Mouse (Mus musculus): ENCODE measurements around the gene Tes3-ps. TPM values are rescaled to one million over a fixed set of nuclear protein-coding genes. Genes with fewer than 3 reads are reported as not detected.

Gene Tes3-ps
- polyA plus RNA-seq, 1 experiment from 2014 or later = 0.78 TPM

DNA sequence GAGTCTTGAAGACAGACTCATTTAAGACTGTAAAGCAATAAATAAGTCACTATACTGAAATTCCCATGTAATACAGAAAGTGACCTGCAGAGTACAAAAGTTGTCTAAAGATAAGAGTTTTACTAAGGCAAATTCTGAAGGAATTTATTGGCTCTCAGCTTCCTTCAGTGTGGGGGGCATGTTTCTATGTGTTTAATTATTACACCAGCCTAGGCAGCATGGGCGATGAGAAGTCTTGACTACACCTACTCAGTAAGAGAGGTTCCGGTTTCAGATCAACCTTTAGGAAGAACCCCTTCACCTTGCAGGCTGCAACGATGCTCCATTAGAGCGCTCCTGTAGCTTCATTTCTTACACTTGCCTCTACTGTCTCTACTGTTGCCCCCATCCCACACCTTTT, 37.5 kb downstream of the Tes3-ps start:
- Histone ChIP-seq H3K9ac (replicated peaks; ENCODE audit: low read length) (no peak overlapping the region), H3K27me3 (ENCODE audit: control insufficient read depth, insufficient read depth, low read length) (no peaks in the 10 kb centered on the region), H3K9me3 (ENCODE audit: control insufficient read depth, low read length) (no peaks in the 10 kb centered on the region), H3K36me3 (ENCODE audit: control insufficient read depth, insufficient read depth, low read length) (no peaks in the 10 kb centered on the region), H3K27ac (replicated peaks; ENCODE audit: low read depth, low read length) (no peak overlapping the region), H3K4me1 (ENCODE audit: control insufficient read depth, insufficient read depth, low read length) (no peaks in the 10 kb centered on the region), H3K4me3 (replicated peaks; ENCODE audit: low read depth, low read length) (no peak overlapping the region), H3K4me2 (ENCODE audit: low read length) (no peak overlapping the region)
- over 99% methylated on average over 4 of the region's 4 CpGs for WGBS
- no peak for ATAC-seq (ENCODE audit: low FRiP score, low TSS enrichment)
- no peak for DNase-seq

DNA sequence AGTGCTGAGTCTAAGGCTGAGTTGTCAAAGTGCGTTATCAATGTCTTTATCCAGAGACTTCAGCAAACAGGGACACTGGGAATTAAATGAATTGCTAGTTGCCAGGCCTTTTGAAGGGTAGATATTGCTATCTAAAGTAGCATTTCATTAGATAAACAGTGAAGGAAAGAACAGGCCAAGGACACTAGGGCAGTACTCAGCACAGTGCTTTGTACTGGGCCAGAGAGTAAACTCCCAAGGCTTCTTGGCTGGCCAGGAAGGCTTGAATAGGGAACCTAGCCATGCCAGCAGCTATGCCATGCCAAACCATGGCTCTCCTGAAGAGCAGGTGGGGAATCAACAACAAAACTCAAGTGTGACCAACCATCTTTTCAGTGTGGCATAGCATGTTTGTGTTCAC, 43.8 kb downstream of the Tes3-ps start:
- no peaks in the 10 kb centered on the region for H3K4me1 ChIP-seq (ENCODE audit: control insufficient read depth, insufficient read depth, low read length)
- no peak overlapping the region for H3K4me2 ChIP-seq (ENCODE audit: low read length)
- no peak overlapping the region for H3K4me3 ChIP-seq (replicated peaks; ENCODE audit: low read depth, low read length)
- 94% methylated on average over 1 of the region's 1 CpGs for WGBS
- no peak for ATAC-seq (ENCODE audit: low FRiP score, low TSS enrichment)
- no peaks in the 10 kb centered on the region for H3K27me3 ChIP-seq (ENCODE audit: control insufficient read depth, insufficient read depth, low read length)
- no peak overlapping the region for H3K27ac ChIP-seq (replicated peaks; ENCODE audit: low read depth, low read length)
- H3K36me3 ChIP-seq (ENCODE audit: control insufficient read depth, insufficient read depth, low read length) = no peaks in the 10 kb centered on the region
- H3K9ac ChIP-seq (replicated peaks; ENCODE audit: low read length) = no peak overlapping the region
- no peak for DNase-seq
- H3K9me3 ChIP-seq (ENCODE audit: control insufficient read depth, low read length) = no peaks in the 10 kb centered on the region

DNA sequence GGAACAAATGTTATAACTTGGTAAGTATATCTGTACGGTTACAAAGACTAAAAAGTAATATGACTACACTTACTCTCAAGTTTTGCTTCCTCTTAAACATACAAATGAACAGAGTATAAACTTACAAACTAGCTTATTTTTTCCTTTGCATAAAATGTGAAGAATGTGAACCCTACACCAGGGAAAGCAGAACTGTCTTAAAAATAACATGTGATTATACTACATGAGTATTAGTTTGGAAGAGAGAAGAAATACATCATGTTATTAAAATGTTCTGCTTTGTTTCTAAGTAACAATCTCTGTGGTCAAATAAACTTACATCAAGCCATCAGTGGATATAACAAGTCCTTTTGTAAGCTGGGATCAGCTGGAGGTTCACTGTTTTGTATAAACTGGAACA, 45.6 kb downstream of the Tes3-ps start:
- Histone ChIP-seq H3K27ac (replicated peaks; ENCODE audit: low read depth, low read length) (no peak overlapping the region), H3K4me2 (ENCODE audit: low read length) (no peak overlapping the region), H3K4me3 (replicated peaks; ENCODE audit: low read depth, low read length) (no peak overlapping the region), H3K9me3 (ENCODE audit: control insufficient read depth, low read length) (no peaks in the 10 kb centered on the region), H3K9ac (replicated peaks; ENCODE audit: low read length) (no peak overlapping the region), H3K4me1 (ENCODE audit: control insufficient read depth, insufficient read depth, low read length) (no peaks in the 10 kb centered on the region), H3K27me3 (ENCODE audit: control insufficient read depth, insufficient read depth, low read length) (no peaks in the 10 kb centered on the region), H3K36me3 (ENCODE audit: control insufficient read depth, insufficient read depth, low read length) (no peaks in the 10 kb centered on the region)
- no peak for DNase-seq
- no peak for ATAC-seq (ENCODE audit: low FRiP score, low TSS enrichment)
- WGBS = 90% methylated on average over 1 of the region's 1 CpGs

DNA sequence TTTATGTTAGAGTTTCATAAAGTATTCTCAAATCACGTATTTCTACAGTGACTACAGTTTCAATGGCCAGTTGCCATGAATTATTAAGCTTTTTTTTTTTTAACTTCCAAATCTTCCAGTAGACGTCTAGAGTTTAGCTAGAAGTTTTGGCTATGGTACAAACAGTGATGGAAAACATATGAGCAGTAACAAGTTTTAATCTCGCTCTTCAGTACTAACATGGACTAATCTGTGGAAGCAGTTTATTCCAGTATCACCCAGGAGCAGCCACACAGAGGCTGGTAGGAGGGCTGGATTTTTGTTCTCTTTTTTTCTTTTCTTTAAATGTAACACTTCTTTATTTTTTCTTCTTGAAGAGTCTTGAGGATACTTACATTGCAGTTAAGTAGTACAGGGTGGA, 51.2 kb downstream of the Tes3-ps start, which contains the start of gene Aspn:
TSS of gene Aspn (plus strand) at position 165 of the 400 bp plus-strand sequence.
- H3K4me3 ChIP-seq (replicated peaks; ENCODE audit: low read depth, low read length) = no peak within 1 kb of the TSS

DNA sequence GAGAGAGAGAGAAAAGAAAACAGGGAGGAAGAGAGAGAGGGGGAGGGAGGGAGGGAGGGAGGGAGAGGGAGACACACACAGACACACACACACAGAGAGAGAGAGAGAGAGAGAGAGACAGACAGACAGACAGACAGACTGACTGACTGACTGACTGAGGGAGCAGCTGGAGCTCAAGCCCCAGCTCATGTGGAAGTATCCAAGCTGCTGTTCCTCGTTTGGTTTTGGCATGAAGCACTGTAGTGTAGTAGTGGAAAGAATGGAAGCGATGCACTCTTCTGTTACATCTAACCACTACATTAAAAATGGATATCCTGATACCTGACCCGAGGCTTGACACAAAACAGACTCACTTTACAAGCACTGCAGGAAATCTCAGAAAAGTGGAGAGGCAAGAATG, 52.5 kb downstream of the Tes3-ps start:
- Histone ChIP-seq H3K9me3 (ENCODE audit: control insufficient read depth, low read length) (no peaks in the 10 kb centered on the region), H3K4me1 (ENCODE audit: control insufficient read depth, insufficient read depth, low read length) (no peaks in the 10 kb centered on the region), H3K9ac (replicated peaks; ENCODE audit: low read length) (no peak overlapping the region), H3K27me3 (ENCODE audit: control insufficient read depth, insufficient read depth, low read length) (no peaks in the 10 kb centered on the region), H3K36me3 (ENCODE audit: control insufficient read depth, insufficient read depth, low read length) (no peaks in the 10 kb centered on the region), H3K4me2 (ENCODE audit: low read length) (no peak overlapping the region), H3K27ac (replicated peaks; ENCODE audit: low read depth, low read length) (no peak overlapping the region), H3K4me3 (replicated peaks; ENCODE audit: low read depth, low read length) (no peak overlapping the region)
- WGBS = 76% methylated on average over 3 of the region's 3 CpGs
- DNase-seq (no peak), ATAC-seq (ENCODE audit: low FRiP score, low TSS enrichment) (no peak)

More for the DNA sequence above, 51.2 kb downstream of the Tes3-ps start, which contains the start of gene Aspn:
- Histone ChIP-seq H3K27ac (replicated peaks; ENCODE audit: low read depth, low read length) (no peak within 1 kb of the TSS), H3K9ac (replicated peaks; ENCODE audit: low read length) (no peak within 1 kb of the TSS), H3K9me3 (ENCODE audit: control insufficient read depth, low read length) (no peaks in the 10 kb centered on the region), H3K4me1 (ENCODE audit: control insufficient read depth, insufficient read depth, low read length) (no peaks in the 10 kb centered on the region), H3K4me2 (ENCODE audit: low read length) (no peak within 1 kb of the TSS), H3K27me3 (ENCODE audit: control insufficient read depth, insufficient read depth, low read length) (no peaks in the 10 kb centered on the region), H3K36me3 (ENCODE audit: control insufficient read depth, insufficient read depth, low read length) (no peaks in the 10 kb centered on the region)
- ATAC-seq (ENCODE audit: low FRiP score, low TSS enrichment) (no peak), DNase-seq (no peak)
- 89% methylated on average over 3 of the region's 3 CpGs for WGBS

Other genes with a start within 250 kb of the Tes3-ps start
- gene Susd3, start 244.6 kb upstream of the Tes3-ps start, polyA plus RNA-seq (2014; fragmentation: Nextera tagmentation; extraction: Ambion mirVana) = 0.32 and 1.1 TPM in 2 replicates
- gene Fgd3, start 173.0 kb upstream of the Tes3-ps start, polyA plus RNA-seq (2014; fragmentation: Nextera tagmentation; extraction: Ambion mirVana) = 1.8 and 2.0 TPM in 2 replicates
- 25.3 and 30.1 TPM in 2 replicates for gene Bicd2, start 151.7 kb upstream of the Tes3-ps start, polyA plus RNA-seq (2014; fragmentation: Nextera tagmentation; extraction: Ambion mirVana)
- gene Ippk, start 72.1 kb upstream of the Tes3-ps start, polyA plus RNA-seq (2014; fragmentation: Nextera tagmentation; extraction: Ambion mirVana) = 11.3 and 15.7 TPM in 2 replicates
- gene Ecm2, start 11.5 kb downstream of the Tes3-ps start, polyA plus RNA-seq (2014; fragmentation: Nextera tagmentation; extraction: Ambion mirVana) = 0.97 and 1.2 TPM in 2 replicates
- 0.27 and 0.88 TPM in 2 replicates for gene Aspn, start 51.1 kb downstream of the Tes3-ps start, polyA plus RNA-seq (2014; fragmentation: Nextera tagmentation; extraction: Ambion mirVana)
- 0.30 TPM in 1 of 2 replicates, not detected in the other for gene Omd, start 89.1 kb downstream of the Tes3-ps start, polyA plus RNA-seq (2014; fragmentation: Nextera tagmentation; extraction: Ambion mirVana)
- gene Ogn, start 114.7 kb downstream of the Tes3-ps start, polyA plus RNA-seq (2014; fragmentation: Nextera tagmentation; extraction: Ambion mirVana) = 0.59 and 7.7 TPM in 2 replicates
- 7.4 and 9.6 TPM in 2 replicates for gene Cenpp, start 159.5 kb downstream of the Tes3-ps start, polyA plus RNA-seq (2014; fragmentation: Nextera tagmentation; extraction: Ambion mirVana)
- gene Nol8, start 159.8 kb downstream of the Tes3-ps start, polyA plus RNA-seq (2014; fragmentation: Nextera tagmentation; extraction: Ambion mirVana) = 18.0 and 22.4 TPM in 2 replicates
- 35.9 and 53.4 TPM in 2 replicates for gene Iars, start 188.8 kb downstream of the Tes3-ps start, polyA plus RNA-seq (2014; fragmentation: Nextera tagmentation; extraction: Ambion mirVana)

Data from midbrain, embryonic 14.5 days (tissue).